8 mouse cellular contexts compared by ENCODE assay signal in genomic region chr16:13447284-13448050, GRCm38 (mm10).
DNase-seq lines count a peak whose midpoint lies in the region; ATAC-seq and TF ChIP-seq lines count a peak whose summit lies in the region.

No protein-coding gene starts in this region.

- DNase-seq in CD4-positive, CD25-positive, alpha-beta regulatory T cell, adult 2 months (ENCODE audit: low read depth, low spot score): peak; percentile 35
- peak; percentile 30 to 38 for DNase-seq in heart, adult 9 months (ENCODE audit: low spot score in 2 of 2)
- peak; percentile 41 for DNase-seq in lung, adult 2 months
- peak; percentile 35 for DNase-seq in ovary, postnatal 14 days (ENCODE audit: low spot score)

- TF ChIP-seq CTCF in lung, adult 2 months (IDR thresholded peaks at IDR 0.05; ENCODE audit: insufficient read depth, low read length): no peak

- H3K4me1 ChIP-seq in embryonic facial prominence, embryonic 13.5 days: peaks cover 39% of the 10 kb centered on the region
- H3K4me1 ChIP-seq in kidney, embryonic 15.5 days: peaks cover 25% of the 10 kb centered on the region
- 0 out of 2 replicates have a peak, but pooled peaks cover 3% of the 10 kb centered on the region for H3K4me1 ChIP-seq in lung, adult 2 months (ENCODE audit: control insufficient read depth, insufficient read depth, low read length)

- H3K36me3 ChIP-seq in embryonic facial prominence, embryonic 13.5 days: no peaks in the 10 kb centered on the region
- H3K36me3 ChIP-seq in kidney, embryonic 15.5 days: no peaks in the 10 kb centered on the region

- peaks cover 39% of the 10 kb centered on the region for H3K27me3 ChIP-seq in embryonic facial prominence, embryonic 13.5 days
- peaks cover 31% of the 10 kb centered on the region for H3K27me3 ChIP-seq in kidney, embryonic 15.5 days

- peak overlapping the region; percentile 85 for H3K9ac ChIP-seq in embryonic facial prominence, embryonic 13.5 days
- peak overlapping the region; percentile 65 for H3K9ac ChIP-seq in kidney, embryonic 15.5 days

- H3K9me3 ChIP-seq in embryonic facial prominence, embryonic 13.5 days: no peaks in the 10 kb centered on the region
- no peaks in the 10 kb centered on the region for H3K9me3 ChIP-seq in kidney, embryonic 15.5 days (replicated peaks)

- WGBS in embryonic facial prominence, embryonic 13.5 days: 1% methylated on average over 28 of the region's 43 CpGs
- WGBS in kidney, embryonic 15.5 days: under 1% methylated on average over 41 of the region's 43 CpGs
- WGBS in lung, adult 2 months: 3% methylated on average over 32 of the region's 43 CpGs

- H3K4me2 ChIP-seq in embryonic facial prominence, embryonic 13.5 days: peak overlapping the region; percentile 97
- peak overlapping the region; percentile 98 for H3K4me2 ChIP-seq in kidney, embryonic 15.5 days

- H3K27ac ChIP-seq in embryonic facial prominence, embryonic 13.5 days: peak overlapping the region; percentile 71
- H3K27ac ChIP-seq in kidney, embryonic 15.5 days: peak overlapping the region; percentile 16; the same call in 1 of the 2 replicates

- H3K4me3 ChIP-seq in embryonic facial prominence, embryonic 13.5 days: peak overlapping the region; percentile 78
- H3K4me3 ChIP-seq in kidney, embryonic 15.5 days (replicated peaks): peak overlapping the region; percentile 75
- peak overlapping the region; percentile 81 for H3K4me3 ChIP-seq in lung, adult 2 months (replicated peaks; ENCODE audit: extremely low read depth, low read depth, low read length)

- no peak for TF ChIP-seq POLR2A in lung, adult 2 months (IDR thresholded peaks at IDR 0.05; ENCODE audit: borderline replicate concordance, extremely low read depth, low read depth, low read length)

- peak; percentile 14 for ATAC-seq in activated CD4-positive, CD25-positive, alpha-beta regulatory T cell, adult 4 months
- peak; percentile 38 for ATAC-seq in embryonic facial prominence, embryonic 13.5 days (ENCODE audit: insufficient number of reproducible peaks, insufficient read depth, low FRiP score, low TSS enrichment, low read depth)
- ATAC-seq in kidney, embryonic 15.5 days (replicated peaks; ENCODE audit: low FRiP score): peak; percentile 84
- ATAC-seq in inflammation-experienced regulatory T-cells, adult 6 months: no peak
